Mouse (Mus musculus): Measurements from ENCODE around the gene Ptprq. TPM values are rescaled to one million over a fixed set of nuclear protein-coding genes. Genes with fewer than 3 reads are reported as not detected.

Ptprq gene
- not detected for polyA plus RNA-seq (2017; shearing (Covaris generic))

DNA sequence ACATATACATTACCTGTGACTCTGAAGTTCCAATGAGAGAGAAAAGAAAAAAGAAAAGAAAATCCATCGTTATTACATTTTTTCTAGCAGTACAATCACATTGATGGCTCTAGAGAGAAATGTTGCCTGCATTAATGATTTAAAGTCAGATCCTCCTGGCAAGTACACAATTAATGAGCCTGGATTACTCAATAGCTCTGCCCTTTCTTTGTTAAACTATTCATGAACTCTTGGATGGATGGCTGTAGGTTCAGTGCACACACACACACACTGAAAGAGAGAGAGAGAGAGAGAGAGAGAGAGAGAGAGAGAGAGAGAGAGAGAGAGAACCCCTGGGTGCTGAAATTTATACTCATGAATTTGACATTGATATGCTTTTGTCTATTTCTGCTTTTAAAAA is at the start of gene Ptprq:
Gene Ptprq (minus strand): TSS at position 246 of the 400 bp plus-strand sequence.
- ATAC-seq: no peak

GRCm38 (mm10) chr10:107759624-107760023 is 39.8 kb upstream of the Ptprq start:
- no peak for ATAC-seq

GRCm38 (mm10) chr10:107753471-107753870 is 33.6 kb upstream of the Ptprq start:
- no peak for ATAC-seq

DNA sequence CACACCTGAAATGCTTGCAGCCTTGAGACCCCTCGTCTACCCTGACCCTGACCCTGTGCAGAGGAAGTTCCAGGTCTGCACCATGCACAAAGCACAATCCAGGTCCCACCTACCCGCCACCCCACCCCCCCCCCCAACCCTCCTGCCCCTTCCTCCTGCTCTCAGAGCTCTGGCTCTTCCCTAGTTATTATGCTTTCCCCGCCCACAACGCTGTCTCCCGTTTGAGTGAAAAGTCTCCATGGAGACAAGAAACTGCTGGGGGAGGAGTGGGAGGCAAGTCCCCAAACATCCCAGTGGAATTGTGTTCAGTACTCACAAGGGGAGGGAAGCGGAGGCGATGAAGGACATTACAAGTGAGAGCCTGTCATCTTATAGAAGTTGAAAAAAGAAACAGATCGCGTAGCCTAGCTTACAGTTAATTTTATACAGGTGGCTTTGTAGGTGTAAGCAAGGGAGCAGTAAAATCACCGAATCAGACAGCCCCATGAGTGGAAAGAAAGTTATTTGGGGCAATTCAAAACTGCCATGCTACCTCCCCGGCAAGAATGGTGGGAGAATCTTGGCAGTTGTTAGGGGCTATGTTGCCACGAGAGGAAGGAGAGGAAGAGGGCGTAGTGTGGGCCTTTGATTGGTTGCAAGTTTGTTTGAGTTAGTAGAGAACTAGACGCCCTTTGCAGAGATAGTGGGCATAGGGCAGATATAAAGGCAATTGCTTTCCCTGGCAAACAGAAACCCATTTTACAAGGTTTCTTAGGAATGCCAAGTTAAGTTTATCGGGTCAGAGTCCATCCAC is 32.7 kb upstream of the Ptprq start:
- ATAC-seq: no peak

GRCm38 (mm10) chr10:107751944-107752343 is 32.1 kb upstream of the Ptprq start:
- ATAC-seq: no peak

DNA sequence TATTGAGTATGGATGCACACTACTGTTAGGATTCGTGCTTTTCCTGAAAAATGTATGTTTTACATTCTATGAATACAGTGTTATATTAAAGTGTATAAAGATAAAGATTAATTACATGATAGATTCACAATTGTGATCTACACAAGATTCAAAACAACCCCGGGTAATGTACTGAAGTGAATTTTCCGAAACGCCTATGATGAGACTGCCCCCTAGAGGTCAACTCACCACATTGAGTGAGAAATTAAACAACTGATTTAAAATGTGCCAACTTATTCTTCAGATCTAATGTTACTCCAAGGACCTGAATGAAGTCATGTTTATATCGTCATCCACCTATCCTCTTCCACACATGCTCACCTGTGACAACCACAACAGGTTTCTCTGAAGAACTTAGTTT is 27.7 kb upstream of the Ptprq start:
- ATAC-seq: no peak

DNA sequence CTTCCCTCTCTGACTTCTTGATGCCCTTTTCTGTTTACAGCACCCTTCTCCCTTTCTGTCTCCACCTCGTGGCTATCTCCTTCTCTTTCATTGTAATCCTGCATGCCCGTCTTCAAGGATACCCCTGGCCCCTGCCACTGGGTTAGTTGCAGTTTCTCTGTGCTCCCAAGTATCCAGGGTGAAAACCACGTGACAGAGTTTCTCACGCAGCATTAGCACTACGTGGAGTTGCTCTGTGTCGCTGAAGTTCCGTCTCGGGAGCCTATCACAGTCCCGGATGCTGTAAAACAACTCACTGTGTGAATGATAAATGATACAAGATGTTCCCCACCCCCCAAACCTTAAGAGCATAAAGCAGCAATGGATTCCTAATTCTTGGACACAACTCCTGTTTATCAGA is 26.9 kb upstream of the Ptprq start:
- ATAC-seq: no peak

GRCm38 (mm10) chr10:107739815-107740214 is 20.0 kb upstream of the Ptprq start:
- no peak for ATAC-seq

GRCm38 (mm10) chr10:107737743-107738142 is 17.9 kb upstream of the Ptprq start:
- ATAC-seq: no peak

DNA sequence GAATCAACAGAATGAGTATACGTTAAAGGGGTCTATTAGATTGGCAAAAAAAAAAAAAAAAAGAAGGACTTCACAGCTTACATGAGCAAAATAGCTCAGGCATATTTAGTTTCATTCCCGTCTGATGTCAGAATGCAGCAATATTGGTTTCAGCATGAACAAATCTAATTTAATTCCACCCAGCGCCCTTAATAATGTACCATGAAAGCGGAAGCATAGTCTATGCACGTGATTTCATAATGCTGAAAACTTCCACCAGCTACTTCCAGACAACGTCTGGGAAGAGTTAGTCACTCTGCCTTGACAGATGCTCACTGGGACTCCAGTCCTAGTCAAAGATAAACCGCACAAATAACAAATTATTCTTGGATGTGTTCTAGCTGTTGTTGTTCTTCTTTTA is 15.6 kb upstream of the Ptprq start:
- ATAC-seq: no peak

GRCm38 (mm10) chr10:107734327-107734726 is 14.5 kb upstream of the Ptprq start:
- no peak for ATAC-seq

DNA sequence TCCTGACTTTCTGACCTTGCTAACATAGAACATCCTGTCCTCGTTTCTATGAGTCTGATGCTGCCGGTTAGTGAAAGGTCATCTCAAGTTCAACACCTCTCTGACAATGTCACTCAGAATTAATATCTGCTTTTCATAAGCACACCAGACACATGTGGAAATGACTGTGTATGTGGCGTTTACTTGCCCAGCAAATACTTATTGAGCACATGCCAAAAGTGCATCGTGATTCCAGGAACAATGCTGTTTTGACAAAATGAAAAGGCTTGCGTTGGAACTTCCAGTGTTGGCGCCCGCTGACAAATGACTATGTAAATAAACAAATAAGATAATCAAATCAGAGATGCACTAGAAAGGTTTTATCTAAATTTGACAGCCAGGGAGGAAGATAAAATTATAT is 5.8 kb upstream of the Ptprq start:
- ATAC-seq: no peak

DNA sequence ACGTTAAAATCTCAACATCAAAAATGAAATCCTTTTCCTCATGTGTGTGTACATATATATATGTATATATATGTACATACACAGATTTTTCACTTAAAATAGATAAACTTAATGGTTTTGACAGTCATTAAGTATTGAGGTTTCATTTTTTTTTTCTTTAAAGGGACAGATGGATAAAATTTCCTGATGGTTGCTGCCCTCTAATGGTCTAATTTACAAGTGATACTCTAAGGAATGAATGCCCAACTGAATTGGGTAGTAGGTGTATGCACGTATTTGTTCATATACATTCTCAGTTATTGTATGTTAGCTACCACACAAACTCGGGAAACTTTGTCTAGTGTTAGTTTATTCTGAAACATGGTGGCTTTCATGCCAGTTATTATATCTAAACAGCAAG is 15.4 kb downstream of the Ptprq start:
- no peak for ATAC-seq

DNA sequence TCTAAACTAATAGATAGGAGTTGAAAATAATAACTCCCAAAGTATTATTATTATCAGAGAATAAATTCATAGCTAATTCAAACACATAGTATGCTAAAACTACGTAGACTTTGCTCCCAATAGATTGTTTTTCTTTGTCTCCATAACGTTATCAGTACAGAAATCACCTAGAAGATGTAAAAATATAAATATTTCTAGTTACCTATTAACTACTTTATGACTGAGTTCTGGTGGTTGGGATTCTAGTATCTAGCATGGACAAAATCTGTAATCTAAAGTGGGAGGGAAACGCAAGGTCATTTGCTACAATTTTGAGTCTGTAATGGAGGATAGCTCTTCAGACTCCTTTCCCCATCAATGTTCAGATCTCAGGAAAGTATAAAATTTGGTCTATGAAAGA is 18.9 kb downstream of the Ptprq start:
- ATAC-seq: no peak

DNA sequence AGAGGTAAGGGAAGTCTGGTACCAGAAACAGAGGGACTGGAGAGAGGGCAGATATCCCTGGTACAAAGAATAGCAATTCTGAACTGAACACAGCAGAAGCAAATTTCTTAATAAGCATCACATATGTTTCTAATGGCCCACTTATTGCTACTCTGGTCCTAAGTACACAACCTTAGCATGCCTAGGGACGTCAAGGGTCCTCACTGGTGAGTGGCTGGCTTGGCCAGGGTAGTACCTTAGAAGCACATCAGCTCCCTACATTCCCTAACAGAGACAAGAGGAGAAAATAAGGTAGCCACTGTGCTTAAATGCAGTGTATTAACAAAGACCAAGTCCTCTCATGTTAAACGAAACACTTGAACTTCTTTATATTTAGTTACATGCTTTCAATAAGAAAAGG is 21.1 kb downstream of the Ptprq start:
- no peak for ATAC-seq

DNA sequence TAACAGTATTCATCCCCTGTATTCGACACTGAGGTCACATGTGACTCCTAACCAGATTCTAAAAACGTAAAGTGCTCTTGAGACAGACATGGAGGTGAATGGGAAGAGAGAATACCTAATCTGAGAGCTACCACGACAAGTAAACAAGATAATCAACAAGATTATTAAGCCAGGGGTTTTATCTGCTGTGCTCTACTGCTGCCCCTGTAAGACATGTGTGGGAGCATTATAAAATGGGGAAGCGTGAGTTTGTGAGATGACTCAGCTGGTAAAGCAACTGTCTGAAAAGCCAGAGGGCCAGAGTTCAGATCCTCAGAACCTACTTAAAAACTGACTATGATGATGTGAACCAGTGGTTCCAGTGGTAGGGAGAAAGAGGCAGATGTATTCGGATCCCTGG is 22.7 kb downstream of the Ptprq start:
- ATAC-seq: no peak

DNA sequence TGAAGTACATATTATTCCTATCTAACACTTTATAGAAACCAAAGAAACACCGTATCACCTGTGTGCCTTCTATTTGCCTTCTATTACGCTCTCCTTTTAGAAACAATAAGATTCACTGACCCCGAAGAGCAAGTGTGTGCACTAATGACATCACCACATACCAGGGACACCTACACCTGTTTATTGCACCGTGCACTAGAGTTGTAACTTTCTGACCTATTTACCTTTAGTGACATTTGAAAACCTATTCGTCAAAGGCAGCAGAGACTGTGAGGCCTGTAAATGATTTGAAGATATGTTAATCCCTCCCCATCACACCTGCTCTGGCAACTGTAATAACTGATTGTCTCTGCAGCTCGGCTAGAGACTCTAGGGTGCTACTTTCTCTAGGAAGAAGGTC is 32.5 kb downstream of the Ptprq start:
- ATAC-seq: no peak

- ATAC-seq: no peak
Observed at GRCm38 (mm10) chr10:107675994-107676393, 43.9 kb downstream of the Ptprq start.

- no peak for ATAC-seq
Observed at GRCm38 (mm10) chr10:107668374-107669094, 51.3 kb downstream of the Ptprq start.

GRCm38 (mm10) chr10:107662372-107663065 is 57.3 kb downstream of the Ptprq start:
- no peak for ATAC-seq

- ATAC-seq: no peak
Observed at GRCm38 (mm10) chr10:107661970-107662369, 57.9 kb downstream of the Ptprq start.

DNA sequence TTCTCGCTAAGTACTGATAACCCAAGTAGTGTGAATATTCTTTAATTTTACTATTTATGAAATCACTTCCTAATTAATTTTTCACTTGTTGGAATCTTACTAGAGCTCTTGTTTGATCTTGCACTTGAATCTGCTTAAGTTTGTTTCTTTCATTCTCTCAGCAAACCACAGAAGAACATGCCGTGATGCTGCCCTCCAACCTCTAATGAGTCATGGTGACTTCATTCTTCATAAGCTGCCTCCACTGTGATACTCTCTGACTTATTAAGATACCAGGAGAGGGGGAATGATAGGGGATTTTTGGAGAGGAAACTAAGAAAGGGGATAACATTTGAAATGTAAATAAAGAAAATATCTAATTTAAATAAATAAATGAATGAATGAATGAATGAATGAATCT is 60.7 kb downstream of the Ptprq start:
- no peak for ATAC-seq

GRCm38 (mm10) chr10:107649687-107650086 is 70.2 kb downstream of the Ptprq start:
- no peak for ATAC-seq

DNA sequence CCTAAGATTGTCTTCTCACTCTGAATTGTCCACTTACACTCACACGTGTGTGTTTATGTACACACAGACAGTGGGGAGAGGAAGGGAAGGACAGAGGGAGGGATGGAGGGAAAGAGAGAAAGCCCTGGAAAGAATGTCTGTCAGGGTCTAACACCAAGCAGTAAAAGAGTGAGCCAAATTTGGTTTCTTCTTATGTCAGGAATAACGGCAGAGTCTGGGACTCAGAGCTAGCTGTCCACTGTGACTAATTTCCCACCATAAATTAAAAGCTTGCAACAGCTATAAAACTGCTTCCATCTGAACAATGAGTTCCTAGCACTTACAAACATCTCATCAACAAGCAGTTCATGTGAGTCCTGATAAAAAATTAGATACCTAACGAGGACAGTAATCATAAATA is 91.7 kb downstream of the Ptprq start:
- no peak for ATAC-seq

Measured in CD4-positive, CD25-positive, alpha-beta regulatory T cell, adult 4 months (primary cell).